Mouse (Mus musculus): ENCODE results near the gene Oser1.
"Not testable (repeated sequence)": the region's sequence is repeated elsewhere in the genome, so short reads cannot be mapped to it uniquely, and the experiment has no call there.

The Oser1 gene

DNA sequence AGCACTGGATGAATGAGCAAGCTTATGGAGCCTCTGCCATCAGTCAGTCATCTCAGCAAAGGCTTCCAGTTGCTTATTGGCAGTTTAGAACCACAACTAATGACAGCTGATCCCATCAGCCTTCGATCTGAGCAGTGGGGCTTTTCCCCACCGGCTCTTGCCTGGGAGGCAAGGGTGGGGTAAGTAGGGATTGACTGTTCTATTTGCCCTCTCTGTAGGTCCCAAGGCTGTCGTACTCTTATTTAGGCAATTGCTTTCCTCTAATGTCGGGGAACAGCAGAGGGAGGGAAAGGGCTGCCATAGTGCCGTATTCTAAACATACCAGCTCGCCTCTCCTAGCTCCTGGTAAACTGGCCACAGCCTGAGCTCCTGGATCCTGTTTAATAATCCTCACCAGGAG is at the start of gene Oser1:
Gene Oser1, minus strand, starts transcription at position 101 of the 400 bp plus-strand sequence.
- no peak for DNase-seq

DNA sequence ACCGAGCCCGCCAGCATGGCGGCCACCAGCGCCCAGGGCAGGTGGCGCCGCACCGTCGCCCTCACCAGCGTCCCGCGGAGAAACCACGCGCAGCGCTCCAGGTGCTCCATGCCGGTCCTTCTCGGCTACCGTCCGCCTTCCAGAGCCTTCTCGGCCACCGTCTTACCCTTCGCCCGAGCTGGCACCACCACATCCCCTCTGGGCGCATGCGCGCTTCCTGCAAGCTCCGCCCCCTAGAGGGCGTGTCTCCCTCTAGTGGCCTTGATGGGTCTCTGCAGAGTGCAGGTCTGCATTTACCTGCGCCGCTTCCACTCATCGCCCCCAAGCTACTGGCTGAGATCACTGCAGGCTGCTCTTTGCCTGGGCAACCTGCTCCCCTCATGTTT is 48.0 kb upstream of the Oser1 start, which contains the start of gene Fitm2:
Gene Fitm2, minus strand, starts transcription at position 164 of the 386 bp plus-strand sequence.
- DNase-seq = peak; percentile 96

DNA sequence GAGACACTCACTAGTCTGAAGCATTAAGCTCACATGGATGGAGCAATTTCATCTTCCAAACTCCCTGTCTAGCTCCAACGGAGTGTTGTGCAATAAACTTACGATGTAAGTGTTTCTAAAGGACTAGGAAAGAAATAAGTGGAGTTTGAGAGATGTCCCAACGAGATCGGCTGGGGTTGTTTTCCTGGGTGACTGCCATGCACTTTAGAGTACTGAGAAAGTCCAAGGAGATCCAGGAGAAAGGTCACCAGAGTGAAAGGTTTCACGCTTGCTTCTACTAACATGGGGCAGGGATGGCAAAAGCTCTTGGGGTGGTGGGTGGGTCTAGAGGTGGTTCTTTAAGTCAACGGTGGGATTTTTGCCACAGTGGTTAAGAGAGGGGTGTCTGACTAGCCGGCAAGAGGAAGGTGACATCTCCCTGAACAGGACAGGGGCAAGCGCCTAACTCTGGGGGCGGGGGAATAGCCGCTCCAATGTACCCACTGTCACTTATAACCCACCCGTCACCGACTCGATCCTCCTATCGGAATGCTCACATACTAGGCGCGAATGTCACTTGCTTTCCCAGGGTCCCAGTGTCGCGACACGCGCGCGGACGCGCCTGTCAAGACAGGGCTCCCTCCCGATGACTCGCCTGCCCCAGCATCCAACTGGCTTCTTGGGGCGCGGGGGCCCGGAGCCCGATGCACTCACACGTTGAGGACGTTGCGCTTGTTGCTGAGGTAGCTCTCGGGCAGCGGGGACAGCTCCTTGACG is 47.4 kb upstream of the Oser1 start:
- peak; percentile 83 for DNase-seq

DNA sequence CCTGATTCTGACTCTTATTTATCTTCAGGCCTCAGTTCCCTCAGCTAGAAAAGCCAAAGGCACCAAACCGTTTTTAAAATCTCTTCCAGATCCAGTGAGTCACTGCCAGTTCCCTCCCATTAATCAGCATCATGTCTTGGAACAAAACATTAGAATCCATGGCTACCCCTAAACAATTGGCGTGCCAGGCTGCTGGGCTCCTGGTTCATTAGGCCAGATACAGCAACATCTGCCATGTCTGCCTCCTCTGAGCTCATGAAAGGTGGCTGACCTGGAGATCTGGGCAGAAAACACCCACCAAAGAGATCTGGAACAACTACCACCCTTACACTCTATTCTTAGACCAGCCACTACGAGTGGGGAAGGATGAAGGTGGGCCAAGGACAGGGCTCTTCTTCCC is 46.6 kb upstream of the Oser1 start:
- peak; percentile 31 for DNase-seq

DNA sequence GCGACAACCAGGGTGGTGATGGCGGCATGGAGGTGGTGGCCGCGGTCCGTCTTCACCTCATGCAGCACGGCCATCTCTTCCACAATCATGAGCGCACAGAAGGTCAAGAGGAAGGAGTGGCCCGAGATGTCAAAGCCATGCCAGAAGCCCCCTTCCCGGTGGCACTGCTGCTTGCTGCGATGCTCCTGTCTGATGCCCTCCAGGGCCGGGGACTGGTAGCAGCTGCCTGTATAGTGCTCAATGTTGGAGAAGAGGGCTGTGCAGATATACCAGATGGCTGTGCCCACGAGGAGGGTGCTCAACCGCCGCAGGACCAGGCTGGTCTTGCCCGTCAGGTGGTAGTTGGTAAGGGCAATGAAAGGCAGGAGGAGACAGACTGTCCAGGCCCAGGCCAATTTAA is 45.2 kb upstream of the Oser1 start:
- DNase-seq = no peak

DNA sequence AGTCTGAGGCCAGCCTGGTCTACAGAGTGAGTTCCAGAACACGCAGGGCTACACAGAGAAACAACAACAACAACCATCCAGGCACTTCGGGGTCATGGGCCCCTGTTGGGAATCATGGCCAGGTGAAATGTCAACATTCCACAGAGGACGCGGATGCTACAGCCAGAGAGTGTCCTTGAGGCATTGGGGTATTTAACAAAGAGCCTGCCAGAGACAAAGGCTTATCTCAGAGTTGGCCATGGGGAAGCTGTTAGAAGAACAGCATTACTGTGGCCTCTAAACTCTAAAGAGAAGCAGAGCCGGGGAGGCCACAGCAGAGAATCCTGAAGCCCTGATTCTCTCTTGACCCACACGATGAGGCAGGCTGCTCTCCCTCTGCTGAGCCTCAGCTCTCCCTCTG is 44.4 kb upstream of the Oser1 start:
- no peak for DNase-seq

DNA sequence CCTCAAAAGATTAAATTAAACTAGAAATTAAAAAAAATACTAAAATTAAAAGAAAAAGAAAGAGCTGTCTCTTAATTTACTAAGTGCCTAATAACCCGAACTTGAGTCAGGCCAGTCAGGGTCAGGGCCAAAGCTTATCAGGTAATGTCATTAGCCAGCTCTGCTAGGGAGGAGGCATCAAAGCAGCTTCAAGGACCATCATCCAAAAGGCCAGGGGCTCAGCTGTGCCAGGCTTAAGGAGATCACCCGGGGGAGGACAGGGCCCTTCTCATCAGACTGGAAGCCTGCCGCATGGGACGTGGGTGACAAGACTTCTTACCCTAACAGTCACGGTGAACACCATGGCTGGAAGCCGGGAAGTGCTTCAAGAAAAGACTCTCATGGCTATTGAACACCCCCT is 43.1 kb upstream of the Oser1 start:
- DNase-seq = no peak

DNA sequence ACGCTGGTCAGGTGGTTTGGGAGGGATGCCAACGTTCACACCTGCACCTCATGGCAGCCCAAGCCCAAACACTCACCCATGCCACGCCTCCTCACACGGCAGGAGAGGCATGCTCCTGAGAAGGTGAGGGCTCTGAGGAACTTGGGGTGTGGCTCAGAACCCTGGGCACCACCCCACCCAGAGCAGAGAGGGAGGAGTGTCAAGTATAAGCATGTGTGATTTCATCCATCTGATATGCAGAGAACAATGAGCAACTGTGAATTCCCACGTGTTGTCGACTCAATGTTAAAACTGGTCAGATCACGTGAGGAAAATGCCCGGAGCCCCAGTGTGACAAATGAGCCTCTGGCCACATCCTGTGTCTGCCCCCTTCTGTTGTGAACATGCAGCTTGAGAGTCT is 42.3 kb upstream of the Oser1 start:
- peak; percentile 69 for DNase-seq

DNA sequence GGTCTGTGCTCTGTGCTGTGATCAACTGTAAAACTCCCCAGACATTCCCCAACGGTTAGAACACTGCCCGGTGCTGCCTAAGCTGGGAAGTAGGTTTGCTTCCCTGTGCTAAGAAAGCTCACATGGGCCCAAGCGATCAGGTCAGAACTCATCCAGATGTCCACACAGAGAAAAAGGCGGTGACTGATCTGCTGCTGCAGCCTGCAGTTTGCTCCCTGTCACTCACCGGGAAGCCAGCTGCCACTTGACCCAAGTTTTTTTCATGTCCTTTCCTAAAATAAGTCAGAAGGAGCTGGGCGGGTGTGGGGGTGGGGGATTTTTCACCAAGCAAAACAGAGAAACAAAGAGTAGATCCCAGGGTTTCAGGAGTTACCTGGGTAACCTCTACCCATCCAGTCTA is 40.1 kb upstream of the Oser1 start:
- DNase-seq = peak; percentile 41

DNA sequence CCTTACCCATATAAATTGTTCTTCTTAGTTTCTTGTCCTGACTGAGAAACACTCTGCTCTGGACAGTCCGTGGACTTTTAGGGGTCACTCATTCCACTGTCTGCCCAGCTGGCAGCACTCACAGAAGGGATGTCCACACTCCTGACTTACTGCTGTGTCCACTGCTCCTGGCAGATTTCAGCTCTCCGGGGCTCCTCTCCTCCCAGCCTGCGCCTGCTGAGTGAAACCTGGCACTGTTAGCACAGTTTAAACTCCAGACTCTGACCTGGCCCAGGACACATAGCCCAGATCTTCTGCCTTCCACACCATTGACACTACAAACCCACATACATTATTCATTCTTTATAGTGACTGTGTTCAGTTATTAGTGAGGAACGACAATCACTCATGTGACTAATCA is 39.5 kb upstream of the Oser1 start:
- no peak for DNase-seq

DNA sequence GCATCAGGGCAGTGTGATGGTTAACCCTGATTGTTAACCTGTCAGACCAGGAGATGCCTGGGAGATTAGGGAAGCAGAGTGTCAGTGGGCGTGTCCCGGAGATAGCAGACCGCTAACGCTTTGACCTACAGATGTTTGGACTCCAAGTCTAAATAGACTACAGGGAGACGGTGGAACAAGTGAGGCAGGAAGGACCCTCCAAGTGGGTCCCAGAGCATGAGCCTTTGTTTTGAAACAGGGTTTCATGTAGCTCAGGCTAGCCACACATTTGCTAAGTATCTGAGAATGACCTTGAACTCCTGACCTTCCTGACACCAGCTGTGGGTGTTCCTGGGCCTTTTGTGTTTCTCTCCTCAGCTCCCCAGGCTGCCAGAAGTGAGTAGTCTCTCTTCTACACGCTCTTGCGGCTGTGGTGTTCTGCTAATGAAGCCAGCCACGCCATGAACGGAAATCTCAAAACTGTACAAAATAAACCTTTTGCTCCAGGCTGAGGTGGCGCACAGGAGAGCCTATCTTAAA is 38.8 kb upstream of the Oser1 start:
- no peak for DNase-seq

DNA sequence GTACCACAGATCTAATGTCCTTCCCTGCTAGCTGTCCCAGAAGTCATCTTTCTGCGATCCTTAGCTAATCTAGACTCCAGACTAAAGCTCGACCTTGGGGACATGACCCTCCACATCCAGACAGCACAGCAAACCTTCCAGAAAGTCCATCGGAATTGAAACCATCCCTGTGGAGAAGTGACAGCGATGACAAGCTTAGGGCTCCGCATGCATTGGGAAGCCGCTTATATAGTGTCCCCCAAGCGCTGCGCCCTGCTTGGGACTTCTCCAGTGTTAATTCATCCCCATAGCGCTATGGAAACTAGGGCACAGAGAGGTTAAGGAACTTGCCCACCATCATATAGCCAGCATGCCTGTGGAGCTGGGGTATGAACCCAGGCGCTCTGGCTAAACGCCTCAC is 38.3 kb upstream of the Oser1 start:
- DNase-seq = no peak

DNA sequence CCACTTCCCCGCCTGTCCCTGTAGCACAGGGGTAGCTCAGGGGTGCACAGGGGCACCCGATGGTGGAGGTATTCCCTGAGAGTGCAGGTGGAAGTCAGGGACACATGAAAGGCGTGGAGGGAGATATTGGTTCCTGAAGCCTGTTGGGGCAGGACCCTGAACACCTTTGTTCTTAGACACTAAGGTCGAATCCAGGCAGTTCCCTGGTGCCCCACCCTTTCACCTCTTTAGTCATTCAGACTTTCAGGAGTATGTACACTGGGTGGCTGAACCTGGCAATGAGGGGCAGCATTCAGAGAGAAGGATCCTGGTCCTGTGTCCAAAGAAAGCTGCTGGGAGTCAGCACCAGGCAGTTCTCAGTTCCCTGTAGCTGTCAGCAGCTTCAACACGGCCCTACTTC is 37.9 kb upstream of the Oser1 start:
- no peak for DNase-seq

DNA sequence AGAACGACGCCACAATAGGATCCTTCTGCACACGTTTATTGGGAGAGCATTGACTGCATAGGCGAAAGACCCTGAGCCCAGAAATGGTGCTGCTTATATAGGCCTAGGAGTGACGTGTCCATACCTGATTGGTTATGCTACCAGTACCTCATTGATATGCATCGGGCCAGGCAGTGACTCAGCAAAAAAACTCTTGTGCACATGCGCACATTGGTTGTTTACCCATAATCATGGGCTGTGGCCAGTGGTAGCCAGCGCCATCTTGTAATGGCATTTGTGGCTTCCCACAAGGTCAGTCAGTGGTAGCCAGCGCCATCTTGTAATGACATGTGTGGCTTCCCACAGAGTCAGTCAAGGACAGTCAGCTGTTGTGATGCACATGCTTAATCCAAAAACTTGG is 36.8 kb upstream of the Oser1 start:
- not testable (repeated sequence) for DNase-seq

DNA sequence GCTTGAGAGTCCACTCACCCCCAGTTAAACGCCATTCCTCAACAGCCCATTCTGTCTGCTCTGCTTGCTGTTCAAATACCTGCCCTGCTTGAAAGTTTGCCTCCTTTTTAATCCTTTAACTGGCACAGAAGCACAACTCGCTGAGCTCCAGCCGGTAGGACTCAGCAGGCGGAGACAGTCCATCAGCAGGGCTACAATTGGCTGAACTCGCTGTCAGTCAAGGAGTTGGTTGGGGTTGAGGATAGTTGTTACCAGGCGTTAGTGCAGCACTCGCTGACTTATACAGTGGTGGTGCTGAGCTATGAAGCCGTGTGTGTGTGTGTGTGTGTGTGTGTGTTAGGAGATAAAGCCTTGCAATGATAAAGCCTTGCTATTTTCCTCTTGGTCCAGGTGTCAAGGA is 36.1 kb upstream of the Oser1 start:
- no peak for DNase-seq

DNA sequence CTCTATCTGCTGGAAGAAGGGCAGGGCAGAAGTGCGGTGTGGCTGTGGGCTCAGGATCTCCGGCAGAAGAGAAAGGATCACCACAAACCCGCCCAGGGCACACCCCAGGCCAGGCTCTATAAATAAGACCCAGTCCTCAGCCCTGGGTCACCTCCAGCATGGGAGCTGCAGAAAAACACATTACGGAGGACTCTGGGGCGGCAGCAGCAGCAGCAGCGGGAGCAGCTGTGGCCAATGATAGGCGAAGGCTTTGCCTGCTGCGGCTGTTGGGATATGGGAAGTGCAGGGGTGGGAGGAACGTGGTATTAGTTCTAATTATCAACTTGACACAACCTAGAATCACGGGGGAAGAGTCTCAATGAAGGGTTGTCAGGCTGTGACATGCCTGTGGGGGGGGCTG is 34.9 kb upstream of the Oser1 start:
- DNase-seq = no peak

DNA sequence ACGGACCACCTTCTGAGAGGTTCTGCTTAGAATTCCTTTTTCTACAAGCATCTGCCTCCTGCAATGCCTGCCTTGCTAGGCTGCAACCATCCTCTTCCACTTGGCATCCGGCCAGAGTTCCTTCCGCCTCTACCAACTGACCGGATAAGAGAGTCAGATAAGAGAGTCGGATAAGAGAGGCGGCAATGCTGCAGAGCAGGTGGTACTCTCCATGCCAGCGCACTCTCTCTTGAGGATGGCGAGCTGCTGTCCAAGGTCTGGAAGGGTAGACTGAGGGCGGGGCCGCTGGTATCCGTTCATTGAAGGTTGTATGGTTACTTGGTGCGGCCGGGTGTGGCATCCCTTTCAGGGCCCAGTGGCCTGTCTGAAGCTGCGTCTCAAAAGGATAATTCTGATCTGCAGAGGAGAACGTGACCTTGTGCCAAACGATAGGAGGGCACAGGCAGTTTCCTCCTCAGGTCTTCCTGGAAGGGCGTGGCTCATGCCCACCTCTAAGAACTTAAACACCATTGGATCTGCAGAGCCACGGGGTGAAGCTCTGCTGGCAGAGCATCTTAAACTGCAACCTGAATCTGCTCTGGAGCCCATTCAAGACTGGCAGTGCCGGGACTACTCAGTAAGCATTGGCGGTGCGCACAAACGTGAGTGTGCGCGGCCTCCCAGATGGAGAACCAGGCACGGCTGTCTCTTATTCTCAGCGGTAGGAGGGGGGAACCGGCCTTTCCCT is 34.2 kb upstream of the Oser1 start:
- DNase-seq = no peak

DNA sequence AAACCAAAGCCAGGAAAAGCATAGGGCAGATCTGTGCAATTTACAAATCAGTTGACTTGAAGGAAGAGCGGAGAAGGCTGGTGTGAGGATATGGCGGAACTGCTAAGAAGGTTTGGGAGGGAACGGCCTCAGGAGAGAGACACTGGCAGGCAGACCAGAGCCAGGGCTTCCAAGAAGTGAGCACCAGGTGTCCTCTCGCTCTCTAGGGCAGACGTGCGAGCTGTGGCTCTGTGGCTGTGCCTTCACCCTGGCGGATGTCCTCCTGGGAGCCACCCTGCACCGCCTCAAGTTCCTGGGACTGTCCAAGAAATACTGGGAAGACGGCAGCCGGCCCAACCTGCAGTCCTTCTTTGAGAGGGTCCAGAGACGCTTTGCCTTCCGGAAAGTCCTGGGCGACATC is 28.9 kb upstream of the Oser1 start:
- no peak for DNase-seq

DNA sequence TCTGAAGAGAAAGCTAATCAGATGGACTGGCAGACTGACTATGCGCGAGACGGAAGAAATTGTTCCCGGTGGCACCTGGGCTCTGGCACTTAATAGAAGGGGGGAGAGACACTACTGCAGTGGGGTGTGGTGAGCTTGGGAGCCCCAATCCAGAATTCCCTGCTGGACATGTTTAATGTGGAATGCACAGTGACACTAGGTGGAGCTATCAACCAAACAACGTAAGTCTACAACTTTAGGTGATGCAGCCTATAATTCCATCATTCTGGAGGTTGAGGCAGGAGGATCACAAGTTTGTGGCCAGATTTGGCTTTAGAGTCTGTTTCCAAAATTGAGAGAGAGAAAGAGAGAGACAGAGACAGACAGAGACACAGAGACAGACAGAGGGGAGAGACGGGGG is 28.2 kb upstream of the Oser1 start:
- peak; percentile 55 for DNase-seq

DNA sequence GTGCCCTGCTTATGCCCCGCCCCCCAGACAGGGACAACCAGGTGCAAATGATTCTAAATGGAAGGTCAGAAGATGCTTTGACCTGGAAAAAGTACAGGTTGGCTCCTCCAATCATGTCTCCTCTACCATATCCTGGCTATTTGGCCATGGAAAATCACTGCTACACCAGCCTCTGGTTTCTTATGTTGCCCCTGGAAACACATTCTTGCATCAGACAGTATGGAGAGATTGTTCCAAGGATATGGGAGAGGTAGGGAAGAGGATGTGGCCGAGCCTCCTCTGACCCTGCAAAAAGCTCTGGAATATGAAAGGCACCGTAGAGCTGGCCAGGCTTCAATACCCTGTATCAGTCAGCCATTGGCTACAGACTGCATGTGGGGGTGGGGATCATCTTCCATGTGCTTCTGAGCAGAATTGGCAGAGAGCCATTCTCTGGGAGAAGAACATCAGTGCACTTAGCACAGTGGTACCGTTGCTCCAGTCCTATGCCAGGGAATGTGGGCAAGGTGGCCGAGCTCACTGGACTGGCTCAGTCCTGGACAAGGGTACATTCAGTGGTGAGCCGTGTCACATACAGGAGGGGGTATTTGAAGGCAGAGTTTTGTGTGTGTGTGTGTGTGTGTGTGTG is 26.3 kb upstream of the Oser1 start:
- DNase-seq = no peak

DNA sequence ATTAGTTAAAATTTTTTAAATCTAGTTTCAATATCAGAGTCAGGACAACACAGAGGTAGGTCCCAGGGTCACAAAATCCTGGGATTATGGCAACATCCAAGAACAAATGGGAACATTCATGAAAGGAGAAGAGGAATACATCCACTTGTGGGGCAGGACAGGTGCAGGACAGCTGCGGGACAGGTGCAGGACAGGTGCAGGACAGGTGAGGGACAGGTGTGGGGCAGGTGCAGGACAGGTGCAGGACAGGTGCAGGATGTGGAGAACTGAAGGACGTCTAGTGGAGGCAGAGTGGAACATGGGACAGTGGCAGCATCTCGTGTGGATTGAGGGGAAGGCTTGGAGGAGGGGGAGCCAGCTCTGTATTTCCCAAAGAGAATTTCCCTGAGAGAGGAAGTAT is 24.8 kb upstream of the Oser1 start:
- no peak for DNase-seq

DNA sequence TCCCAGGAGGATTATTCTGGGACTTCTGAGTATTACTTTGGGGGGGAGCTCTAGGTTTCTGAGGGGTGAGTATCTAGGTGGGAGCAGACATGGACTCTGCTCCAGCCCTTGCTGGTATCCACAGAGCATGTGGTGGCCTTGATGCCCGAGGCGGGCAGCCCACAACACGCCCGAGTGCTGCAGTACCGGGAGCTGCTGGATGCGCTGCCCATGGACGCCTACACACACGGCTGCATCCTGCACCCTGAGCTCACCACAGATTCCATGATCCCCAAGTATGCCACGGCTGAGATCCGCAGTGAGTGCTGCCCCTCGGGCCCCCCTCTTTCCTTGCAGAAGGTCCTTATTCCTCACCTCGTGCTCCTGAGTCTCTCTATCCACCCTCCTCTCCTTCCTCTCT is 22.9 kb upstream of the Oser1 start:
- DNase-seq = no peak

DNA sequence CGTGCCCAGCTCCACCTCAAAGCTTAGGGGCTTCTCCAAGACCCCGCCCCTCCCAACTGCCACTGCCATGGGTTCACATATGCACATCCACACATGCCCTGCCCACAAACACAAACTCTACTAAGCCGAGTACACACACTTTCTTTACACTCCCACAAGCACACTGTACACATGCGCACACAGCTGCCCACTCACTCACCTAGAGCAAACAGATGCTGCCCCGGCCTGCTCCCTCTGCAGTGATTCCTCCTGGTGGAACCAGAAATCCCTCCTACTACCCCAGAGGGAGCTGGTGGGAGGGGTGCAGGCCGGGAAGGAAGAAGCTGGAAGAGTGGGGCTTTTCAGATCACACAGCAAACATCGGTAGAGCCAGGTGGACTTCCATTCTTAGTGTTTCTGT is 19.5 kb upstream of the Oser1 start:
- no peak for DNase-seq

DNA sequence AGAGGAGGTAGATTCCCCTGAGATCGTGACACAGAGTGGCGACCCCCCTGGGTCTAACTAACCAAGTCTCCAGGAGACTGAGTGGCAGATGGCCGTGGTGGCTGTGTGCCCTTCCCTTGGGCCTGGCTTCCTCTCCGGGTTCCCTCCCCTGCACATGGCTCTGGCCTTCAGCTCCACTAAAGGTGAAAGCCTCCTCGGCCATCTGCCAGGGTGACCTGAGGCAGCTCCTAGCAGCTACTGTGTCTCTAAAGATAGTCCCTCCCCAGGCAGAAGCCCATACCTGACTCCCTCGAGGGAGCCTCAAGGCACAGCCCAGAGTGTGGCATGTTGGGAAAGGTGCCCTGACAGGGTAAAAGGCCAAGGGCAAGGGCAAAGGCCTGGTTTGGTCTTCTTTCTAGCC is 19.0 kb upstream of the Oser1 start:
- DNase-seq = no peak

All from lung, postnatal 36 days (tissue).